Mouse (Mus musculus) spleen, postnatal 10 days (tissue): Measurements from ENCODE around the gene Gm7544.
"Not testable (repeated sequence)": the region's sequence is repeated elsewhere in the genome, so short reads cannot be mapped to it uniquely, and the experiment has no call there.

Source experiments
- DNase-seq, 2 experiments: peaks; one replicate each; pipeline ENCODE4 v3.0.0; 2021 to 2022; ENCODE audit warnings: low spot score in 2 of 2

Gene Gm7544

DNA sequence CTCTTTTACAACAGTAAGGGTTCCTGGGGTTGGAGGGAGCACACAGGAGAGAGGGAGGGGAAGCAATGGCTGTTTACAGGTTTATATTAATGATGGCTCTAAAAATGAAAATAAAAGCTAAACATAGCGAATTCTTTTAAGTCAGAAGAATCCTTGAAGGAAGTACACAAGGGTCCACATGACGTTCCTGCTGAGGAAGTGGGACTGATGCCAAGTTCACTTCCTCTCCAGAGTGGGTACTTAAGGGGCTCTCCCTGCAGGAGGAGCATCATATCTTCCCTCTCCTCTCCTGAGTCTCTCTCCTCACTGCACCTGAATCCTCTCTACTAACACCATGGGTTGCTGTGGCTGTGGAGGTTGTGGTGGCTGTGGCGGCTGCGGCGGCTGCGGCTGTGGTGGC lies 31.2 kb downstream of the Gm7544 start, which contains the start of gene A030014E15Rik:
Gene A030014E15Rik (plus strand): TSS at position 268 of the 400 bp plus-strand sequence.
- no peak for DNase-seq

GRCm38 (mm10) chr1:82913434-82913833 lies 42.4 kb downstream of the Gm7544 start:
- not testable (repeated sequence) for DNase-seq

GRCm38 (mm10) chr1:82913025-82913424 lies 42.8 kb downstream of the Gm7544 start, which contains the start of gene A030005L19Rik:
TSS of gene A030005L19Rik (plus strand) at chr1:82913325.
- no peak for DNase-seq

- DNase-seq, result no peak
These were observed 49.9 kb downstream of the Gm7544 start for GRCm38 (mm10) chr1:82905886-82906285.
